Mouse (Mus musculus) lung, postnatal 0 days (tissue): Measurements from ENCODE around the gene 4931406P16Rik. TPM values are rescaled to one million over a fixed set of nuclear protein-coding genes. Genes with fewer than 3 reads are reported as not detected.
A peak's percentile ranks its signal among the peaks of the same experiment; 100 is the strongest.

Source experiments
- ATAC-seq: fragments of 200-750 bp; cut with Nextera tagmentation; 2 replicates; pipeline ENCODE4 v1.8.0; 2017; ENCODE audit warnings: moderate library complexity
- DNase-seq: peaks from one replicate; pipeline ENCODE4 v3.0.0-alpha.2; 2016; ENCODE audit warnings: low spot score
- H3K27ac ChIP-seq: fragments of 300-500 bp; sonication (generic); 2 replicates; pipeline ENCODE4 v1.5.1; 2014; ENCODE audit warnings: antibody characterized with exemption, mild to moderate bottlenecking, low read length, mixed read lengths
- H3K27me3 ChIP-seq: fragments of 300-500 bp; sonication (generic); replicated peaks from 2 replicates; pipeline ENCODE4 v1.6.1; 2014; ENCODE audit warnings: low read length, mixed read lengths; ENCODE audit not compliant: insufficient read depth
- H3K36me3 ChIP-seq: fragments of 300-500 bp; sonication (generic); 2 replicates; pipeline ENCODE4 v1.6.1; 2014; ENCODE audit warnings: low read length, mixed read lengths; ENCODE audit not compliant: insufficient read depth
- H3K4me1 ChIP-seq: fragments of 300-500 bp; sonication (generic); 2 replicates; pipeline ENCODE4 v1.6.1; 2014; ENCODE audit warnings: antibody characterized with exemption, low read depth, low read length, mixed read lengths; ENCODE audit not compliant: insufficient read depth
- H3K4me2 ChIP-seq: fragments of 300-500 bp; sonication (generic); replicated peaks from 2 replicates; pipeline ENCODE4 v1.6.1; 2014; ENCODE audit warnings: low read depth, mild to moderate bottlenecking, low read length, moderate library complexity, mixed read lengths
- H3K4me3 ChIP-seq: fragments of 300-500 bp; sonication (generic); 2 replicates; pipeline ENCODE4 v1.5.1; 2014; ENCODE audit warnings: low read depth, low read length
- H3K9ac ChIP-seq: fragments of 300-500 bp; sonication (generic); replicated peaks from 2 replicates; pipeline ENCODE4 v1.6.1; 2014; ENCODE audit warnings: low read depth, mild to moderate bottlenecking
- H3K9me3 ChIP-seq: fragments of 300-500 bp; sonication (generic); 2 replicates; pipeline ENCODE4 v1.6.1; 2016; ENCODE audit warnings: low read length, mixed read lengths
- CTCF ChIP-seq: IDR thresholded peaks from 2 replicates; pipeline ENCODE4 v1.5.1; 2016; ENCODE audit warnings: antibody characterized with exemption, mild to moderate bottlenecking
- EP300 ChIP-seq: IDR thresholded peaks from 2 replicates; pipeline ENCODE4 v1.6.1; 2016; ENCODE audit warnings: antibody characterized with exemption, mild to moderate bottlenecking, control low read depth
- WGBS: fragments of 180-500 bp; shearing (Covaris S2); extraction: QIAGEN DNeasy Blood & Tissue Kit; methylation state at CpG from one replicate; pipeline ENCODE4 v1.1.7; 2014; 5-methylcytosine and 5-hydroxymethylcytosine counted together
- polyA plus RNA-seq: library from polyadenylated mRNA; unstranded; fragments of >200 nt; fragmentation: Nextera tagmentation; extraction: Ambion mirVana; gene quantifications from 2 replicates; pipeline ENCODE4 v1.2.1, GENCODE M21; 2015

4931406P16Rik gene
- polyA plus RNA-seq, 1 experiment from 2014 or later: 57.3 TPM

DNA sequence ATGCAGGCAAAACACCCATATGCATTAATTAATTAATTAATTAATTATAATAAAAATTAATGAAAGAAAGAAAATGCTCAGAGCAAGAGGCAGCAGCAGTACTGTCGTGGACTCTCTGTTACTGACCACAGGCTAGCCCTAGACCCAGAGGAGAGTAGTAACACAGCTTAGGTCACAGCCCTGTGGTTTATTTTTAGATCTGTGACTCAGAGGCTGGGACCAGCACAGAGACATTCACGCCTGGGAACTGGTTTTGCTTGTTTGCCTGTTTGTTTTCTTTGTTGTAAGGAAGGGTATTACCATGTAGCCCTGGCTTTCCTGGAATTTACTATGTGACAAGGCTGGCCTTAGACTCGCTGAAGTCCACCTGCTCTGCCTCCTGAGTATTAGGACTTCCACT lies 14.1 kb upstream of the 4931406P16Rik start:
- TF ChIP-seq EP300: no peak
- Histone ChIP-seq H3K4me3 (no peak overlapping the region), H3K27ac (no peak overlapping the region), H3K36me3 (no peaks in the 10 kb centered on the region), H3K9me3 (no peaks in the 10 kb centered on the region), H3K4me2 (no peak overlapping the region), H3K9ac (no peak overlapping the region), H3K27me3 (no peaks in the 10 kb centered on the region), H3K4me1 (no peaks in the 10 kb centered on the region)
- ATAC-seq (peak; percentile 70), DNase-seq (peak; percentile 53)
- WGBS: 29% methylated on average over 3 of the region's 3 CpGs

DNA sequence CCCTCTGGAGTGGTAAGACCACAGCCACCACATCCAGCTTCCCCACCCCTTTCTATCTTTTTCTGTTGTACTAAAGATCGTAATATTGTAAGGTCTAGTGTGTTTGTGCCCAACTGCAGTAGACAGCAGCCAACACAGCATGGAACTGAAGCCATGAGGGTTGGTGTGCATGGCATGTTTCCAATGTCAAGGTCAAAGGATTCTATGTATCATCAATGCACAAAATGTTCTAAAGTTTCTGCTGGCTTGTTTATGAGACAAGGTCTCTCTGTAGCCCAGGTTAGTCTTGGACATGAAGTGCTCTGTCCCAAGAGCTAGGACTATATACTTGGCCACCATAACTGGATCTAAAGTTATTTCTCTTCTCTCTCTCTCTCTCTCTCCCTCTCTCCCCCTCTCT lies 11.5 kb upstream of the 4931406P16Rik start:
- Histone ChIP-seq H3K9me3 (no peaks in the 10 kb centered on the region), H3K4me3 (no peak overlapping the region), H3K4me1 (no peaks in the 10 kb centered on the region), H3K27ac (no peak overlapping the region), H3K36me3 (no peaks in the 10 kb centered on the region), H3K9ac (no peak overlapping the region), H3K4me2 (no peak overlapping the region), H3K27me3 (no peaks in the 10 kb centered on the region)
- 79% methylated on average over 1 of the region's 1 CpGs for WGBS
- ATAC-seq (no peak), DNase-seq (no peak)
- TF ChIP-seq EP300 (no peak), CTCF (no peak)

DNA sequence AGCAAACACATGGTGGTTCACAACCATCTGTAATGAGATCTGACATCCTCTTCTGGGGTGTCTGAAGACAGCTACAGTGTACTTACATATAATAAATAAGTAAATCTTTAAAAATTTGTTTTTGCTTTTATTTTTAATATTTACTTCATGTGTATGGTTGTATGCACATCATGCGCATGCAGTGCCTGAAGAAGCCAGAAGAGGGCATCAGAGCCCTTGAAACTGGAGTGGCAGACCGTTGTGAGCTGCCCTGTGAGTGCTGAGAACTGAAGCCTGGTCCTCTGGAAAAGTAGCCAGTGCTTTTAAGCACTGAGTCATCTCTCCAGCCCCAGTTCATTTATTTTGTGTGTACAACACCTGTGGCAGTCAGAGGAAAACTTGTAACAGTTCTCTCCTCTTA lies 10.7 kb upstream of the 4931406P16Rik start:
- Histone ChIP-seq H3K9me3 (no peaks in the 10 kb centered on the region), H3K4me3 (no peak overlapping the region), H3K27me3 (no peaks in the 10 kb centered on the region), H3K4me2 (no peak overlapping the region), H3K4me1 (no peaks in the 10 kb centered on the region), H3K36me3 (no peaks in the 10 kb centered on the region), H3K9ac (no peak overlapping the region), H3K27ac (no peak overlapping the region)
- ATAC-seq (no peak), DNase-seq (no peak)
- peak; percentile 19 for TF ChIP-seq CTCF
- TF ChIP-seq EP300: no peak
- WGBS: 96% methylated on average over 2 of the region's 2 CpGs

DNA sequence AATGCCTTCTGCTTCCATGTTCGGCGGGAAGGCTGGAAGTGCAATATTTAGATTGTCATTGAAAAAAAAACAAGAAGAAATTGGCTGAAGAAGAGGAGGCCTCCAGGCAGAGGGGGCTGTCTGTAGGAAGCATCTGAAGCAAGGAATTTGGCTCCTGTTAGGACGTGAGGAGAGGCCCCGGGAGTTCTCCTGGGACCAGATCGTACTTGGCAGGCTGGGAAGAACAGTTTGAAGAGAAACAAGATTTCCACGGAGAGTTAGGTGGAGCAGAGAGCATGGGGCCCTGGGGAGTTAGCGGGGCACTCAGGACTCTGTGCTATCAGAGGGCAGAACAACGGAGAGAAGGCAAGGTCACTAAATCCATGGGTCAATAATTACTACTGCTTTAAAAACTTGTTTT lies 10.0 kb upstream of the 4931406P16Rik start:
- Histone ChIP-seq H3K4me2 (no peak overlapping the region), H3K27ac (no peak overlapping the region), H3K9ac (no peak overlapping the region), H3K9me3 (no peaks in the 10 kb centered on the region), H3K36me3 (no peaks in the 10 kb centered on the region), H3K4me3 (no peak overlapping the region), H3K4me1 (peaks cover 2% of the 10 kb centered on the region; the same call in 1 of the 2 replicates), H3K27me3 (no peaks in the 10 kb centered on the region)
- DNase-seq: no peak
- no peak for ATAC-seq
- TF ChIP-seq EP300: no peak
- WGBS: 51% methylated on average over 8 of the region's 8 CpGs

DNA sequence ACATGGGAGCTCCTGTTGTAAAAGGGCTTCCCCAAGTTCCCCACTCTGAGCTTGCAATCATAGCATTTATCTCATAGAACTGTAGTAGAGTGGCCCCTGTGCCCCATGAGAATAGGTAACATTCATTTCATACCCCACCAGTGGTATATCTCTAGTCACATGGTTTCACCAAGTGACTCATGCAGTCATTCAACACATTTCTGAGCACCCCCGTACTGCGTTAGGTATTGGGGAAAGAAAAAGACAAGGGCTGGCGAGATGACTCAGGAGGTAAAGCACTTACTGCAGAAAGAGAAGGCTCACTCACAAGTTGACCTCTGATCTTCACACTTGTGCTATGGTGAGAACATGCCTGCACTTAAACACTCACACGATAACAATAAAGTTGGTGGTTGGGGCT lies 8.6 kb upstream of the 4931406P16Rik start:
- Histone ChIP-seq H3K4me2 (no peak overlapping the region), H3K4me3 (no peak overlapping the region), H3K9me3 (no peaks in the 10 kb centered on the region), H3K27ac (no peak overlapping the region), H3K9ac (no peak overlapping the region), H3K27me3 (no peaks in the 10 kb centered on the region), H3K36me3 (no peaks in the 10 kb centered on the region), H3K4me1 (peaks cover 8% of the 10 kb centered on the region; the same call in 1 of the 2 replicates)
- 80% methylated on average over 4 of the region's 4 CpGs for WGBS
- ATAC-seq (no peak), DNase-seq (no peak)
- TF ChIP-seq CTCF (no peak), EP300 (no peak)

DNA sequence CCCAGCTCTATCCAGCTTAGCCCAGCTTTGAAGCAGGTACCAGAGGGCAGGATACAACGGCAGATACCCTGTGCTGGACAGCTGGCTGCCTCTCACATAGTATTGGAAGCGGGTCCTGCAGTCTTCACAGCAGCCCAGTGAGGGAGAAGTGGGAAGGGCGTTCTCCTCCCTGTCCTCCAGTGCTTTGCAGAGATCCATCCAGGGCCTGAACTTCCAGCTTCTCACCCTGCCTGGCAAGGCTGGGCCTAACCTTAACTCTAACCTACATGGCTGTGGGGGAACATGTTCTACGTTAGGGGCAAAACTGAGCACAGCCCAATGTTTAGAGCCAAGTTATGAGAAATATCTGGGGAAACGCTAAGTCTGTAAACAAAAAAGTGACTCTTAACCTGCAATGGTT lies 7.8 kb upstream of the 4931406P16Rik start:
- no peaks in the 10 kb centered on the region for H3K9me3 ChIP-seq
- no peak overlapping the region for H3K9ac ChIP-seq
- H3K4me3 ChIP-seq: no peak overlapping the region
- H3K27me3 ChIP-seq: no peaks in the 10 kb centered on the region
- no peaks in the 10 kb centered on the region for H3K36me3 ChIP-seq
- no peak for DNase-seq
- H3K4me1 ChIP-seq: peaks cover 8% of the 10 kb centered on the region; the same call in 1 of the 2 replicates
- TF ChIP-seq CTCF (no peak), EP300 (no peak)
- WGBS: 62% methylated on average over 5 of the region's 5 CpGs
- H3K27ac ChIP-seq: no peak overlapping the region
- H3K4me2 ChIP-seq: no peak overlapping the region
- no peak for ATAC-seq

DNA sequence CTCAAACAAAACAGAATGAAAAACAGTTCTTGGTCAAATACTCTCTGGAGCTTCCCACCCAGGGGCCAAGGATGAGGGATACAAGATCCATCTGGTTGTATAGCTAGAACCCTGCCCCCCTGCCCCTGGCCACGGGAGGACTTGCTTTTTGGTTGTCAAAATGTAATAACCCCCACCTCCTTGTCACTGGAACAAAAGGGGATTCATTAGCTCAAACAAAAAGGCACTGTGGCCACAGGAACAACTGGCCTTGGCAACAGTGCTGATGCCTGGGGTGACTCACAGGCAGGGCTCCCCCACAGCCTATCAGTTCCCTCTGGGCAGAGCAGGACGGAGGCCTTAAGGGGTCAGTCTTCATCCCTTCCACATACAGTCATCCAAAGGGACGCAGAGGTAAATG lies 6.6 kb upstream of the 4931406P16Rik start:
- DNase-seq (peak; percentile 52), ATAC-seq (peak; percentile 67)
- Histone ChIP-seq H3K9me3 (no peaks in the 10 kb centered on the region), H3K36me3 (no peaks in the 10 kb centered on the region), H3K4me3 (no peak overlapping the region), H3K27me3 (no peaks in the 10 kb centered on the region), H3K9ac (no peak overlapping the region), H3K4me2 (no peak overlapping the region), H3K4me1 (peaks cover 8% of the 10 kb centered on the region; the same call in 1 of the 2 replicates), H3K27ac (no peak overlapping the region)
- WGBS: 35% methylated on average over 3 of the region's 3 CpGs
- TF ChIP-seq EP300 (no peak), CTCF (no peak)
